Mouse (Mus musculus) olfactory bulb, adult 2 months (tissue): Measurements from ENCODE around the gene Pten. TPM values are rescaled to one million over a fixed set of nuclear protein-coding genes. Genes with fewer than 3 reads are reported as not detected.

ENCODE experiments used
- H3K27ac ChIP-seq: fragments of 200-500 bp; 2 replicates; pipeline ENCODE4 v1.5.1; 2012; ENCODE audit warnings: low read depth, low read length; ENCODE audit not compliant: insufficient read depth
- H3K4me1 ChIP-seq: fragments of 200-500 bp; 2 replicates; pipeline ENCODE4 v1.6.1; 2012; ENCODE audit warnings: low read length; ENCODE audit not compliant: control insufficient read depth, insufficient read depth
- H3K4me3 ChIP-seq: fragments of 200-500 bp; 2 replicates; pipeline ENCODE4 v1.5.1; 2012; ENCODE audit warnings: mild to moderate bottlenecking, low read depth, low read length, moderate library complexity; ENCODE audit not compliant: insufficient read depth
- CTCF ChIP-seq: fragments of 200-500 bp; IDR thresholded peaks from 2 replicates; pipeline ENCODE4 v1.5.1; 2012; ENCODE audit warnings: low read depth, mild to moderate bottlenecking, low read length, moderate library complexity; ENCODE audit not compliant: insufficient read depth
- POLR2A ChIP-seq: fragments of 200-500 bp; IDR thresholded peaks from 2 replicates; pipeline ENCODE4 v1.6.1; 2012; ENCODE audit warnings: mild to moderate bottlenecking, low read depth, low read length, moderate library complexity; ENCODE audit not compliant: insufficient read depth
- WGBS: fragments of 180-500 bp; shearing (Covaris S2); methylation state at CpG from one replicate; pipeline ENCODE4 v1.1.7; 2018; 5-methylcytosine and 5-hydroxymethylcytosine counted together
- polyA plus RNA-seq: library from polyadenylated mRNA; stranded (reverse); fragments of >200 nt; gene quantifications from 2 replicates; pipeline ENCODE4 v1.2.4, GENCODE M21; 2012; ENCODE audit warnings: low replicate concordance; ENCODE audit not compliant: missing spikeins, insufficient read depth, insufficient read length

Gene Pten
- polyA plus RNA-seq, 1 experiment: 127 TPM

GRCm38 (mm10) chr19:32869053-32869680 is 111.9 kb downstream of the Pten start:
- Histone ChIP-seq H3K4me1 (peaks cover 8% of the 10 kb centered on the region), H3K27ac (no peak overlapping the region), H3K4me3 (no peak overlapping the region)
- WGBS: 68% methylated on average over 10 of the region's 10 CpGs
- TF ChIP-seq POLR2A: no peak
- no peak for TF ChIP-seq CTCF

- no peak overlapping the region for H3K4me3 ChIP-seq
- H3K27ac ChIP-seq: no peak overlapping the region
- TF ChIP-seq POLR2A (no peak), CTCF (no peak)
- 23% methylated on average over 7 of the region's 7 CpGs for whole genome bisulfite sequencing
- peaks cover 3% of the 10 kb centered on the region; the same call in 1 of the 2 replicates for H3K4me1 ChIP-seq
These were observed 116.8 kb downstream of the Pten start for GRCm38 (mm10) chr19:32873904-32874637.

Other genes with a start within 250 kb of the Pten start
- gene Papss2, start 161.7 kb upstream of the Pten start, polyA plus RNA-seq: not detected in 2 replicates
- gene Atad1, start 17.7 kb upstream of the Pten start, polyA plus RNA-seq: not detected in 2 replicates